Mouse (Mus musculus): Measurements from ENCODE around the gene Kif13a.

DNA sequence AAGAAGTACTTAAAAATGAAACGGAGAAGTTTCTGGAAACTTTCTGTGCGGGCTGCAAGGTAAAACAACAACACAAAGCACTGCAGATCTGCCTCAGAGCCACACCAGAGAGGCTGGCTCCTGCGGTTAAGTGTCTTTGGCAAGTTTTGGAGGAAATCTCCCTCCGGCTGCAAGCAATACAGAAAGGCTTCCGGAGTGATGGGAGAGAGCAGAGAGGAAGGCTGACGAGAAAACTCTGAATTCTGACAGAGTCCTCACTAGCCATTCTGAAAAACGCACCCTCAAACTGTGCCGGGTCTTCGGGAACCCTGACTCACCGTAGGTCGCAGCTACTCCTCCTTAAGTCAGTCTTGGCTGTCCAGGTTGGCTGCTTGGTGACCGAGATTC, 193.2 kb downstream of the Kif13a start:
- TF ChIP-seq CTCF (conservative IDR thresholded peaks at IDR 0.05; ENCODE audit: insufficient read depth, insufficient read length, low read depth, low read length) (no peak), POLR2A (IDR thresholded peaks at IDR 0.05; ENCODE audit: low read depth, low read length) (no peak)
